Mouse (Mus musculus) liver, embryonic 14 days (tissue): ENCODE measurements around the gene Prl8a2. TPM values are rescaled to one million over a fixed set of nuclear protein-coding genes. Genes with fewer than 3 reads are reported as not detected.

Source experiments
- polyA plus RNA-seq: library from polyadenylated mRNA; depleted of rRNA; stranded (reverse); fragments of >200 nt; gene quantifications from 2 replicates; pipeline ENCODE4 v1.2.3, GENCODE M21; 2012; rRNA removed

The Prl8a2 gene
- polyA plus RNA-seq, result 0.14 and 0.15 TPM in 2 replicates

GRCm38 (mm10) chr13:27345373-27345772 lies at the start of gene Prl8a2:
TSS of gene Prl8a2 (plus strand) at chr13:27345673.

GRCm38 (mm10) chr13:27312334-27313225 lies 32.9 kb upstream of the Prl8a2 start, which contains the start of gene Prl6a1:
TSS of gene Prl6a1 (plus strand) at chr13:27312627.

DNA sequence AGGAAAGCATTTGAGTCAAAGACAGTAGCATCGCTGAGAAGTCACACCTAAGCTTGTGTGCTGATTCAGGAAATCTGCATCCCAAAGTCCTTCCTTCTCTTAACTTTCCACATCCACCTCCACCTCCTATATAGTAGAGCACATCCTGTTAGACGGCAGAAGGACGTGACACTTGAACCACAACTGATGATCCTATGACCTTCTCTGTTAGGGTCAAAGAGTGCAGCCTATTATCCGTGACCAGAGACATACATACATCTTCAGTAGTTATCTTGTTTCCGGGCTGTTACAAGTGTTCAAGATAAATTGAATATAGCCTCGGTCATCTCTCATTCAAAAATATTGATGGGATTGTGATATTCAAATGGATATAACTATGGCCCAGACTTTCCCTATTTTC lies 45.3 kb downstream of the Prl8a2 start, which contains the start of gene Prl2b1:
Prl2b1 (minus strand) TSS at position 101 of the 400 bp plus-strand sequence.

Other genes with a start within 250 kb of the Prl8a2 start
- gene Prl3d2, start 224.0 kb upstream of the Prl8a2 start, polyA plus RNA-seq, result not detected in 2 replicates
- gene Prl3d3, start 188.9 kb upstream of the Prl8a2 start, polyA plus RNA-seq, result not detected in 2 replicates
- gene Prl3c1, start 149.0 kb upstream of the Prl8a2 start, polyA plus RNA-seq, result not detected in 2 replicates
- gene Prl3b1, start 103.8 kb upstream of the Prl8a2 start, polyA plus RNA-seq, result 0.49 and 2.2 TPM in 2 replicates
- not detected in 2 replicates for gene Prl3a1, start 86.2 kb upstream of the Prl8a2 start, polyA plus RNA-seq
- gene Prl6a1, start 33.0 kb upstream of the Prl8a2 start, polyA plus RNA-seq, result not detected in 2 replicates
- gene Prl2b1, start 45.2 kb downstream of the Prl8a2 start, polyA plus RNA-seq, result 0.25 and 0.61 TPM in 2 replicates
- 0.02 TPM in 1 of 2 replicates, not detected in the other for gene Prl8a6, start 93.0 kb downstream of the Prl8a2 start, polyA plus RNA-seq
- gene Prl8a8, start 167.5 kb downstream of the Prl8a2 start, polyA plus RNA-seq, result 0.07 and 0.22 TPM in 2 replicates
- 0.07 and 0.77 TPM in 2 replicates for gene Prl8a9, start 218.9 kb downstream of the Prl8a2 start, polyA plus RNA-seq
- not detected in 2 replicates for gene Prl8a1, start 236.5 kb downstream of the Prl8a2 start, polyA plus RNA-seq